Mouse (Mus musculus) thymus, adult 2 months (tissue): ENCODE measurements around the gene Pknox2.

ENCODE experiments used
- CTCF ChIP-seq: fragments of 200-500 bp; IDR thresholded peaks from 2 replicates; pipeline ENCODE4 v1.5.1; 2012; ENCODE audit warnings: mild to moderate bottlenecking, control low read depth, low read length, moderate library complexity, borderline replicate concordance; ENCODE audit not compliant: control insufficient read depth, poor library complexity, insufficient read depth; ENCODE audit errors: extremely low read depth
- POLR2A ChIP-seq: fragments of 200-500 bp; IDR thresholded peaks from 2 replicates; pipeline ENCODE4 v1.6.1; 2012; ENCODE audit warnings: mild to moderate bottlenecking, low read length, control low read depth, moderate library complexity; ENCODE audit not compliant: control insufficient read depth, poor library complexity, insufficient read depth; ENCODE audit errors: extremely low read depth

DNA sequence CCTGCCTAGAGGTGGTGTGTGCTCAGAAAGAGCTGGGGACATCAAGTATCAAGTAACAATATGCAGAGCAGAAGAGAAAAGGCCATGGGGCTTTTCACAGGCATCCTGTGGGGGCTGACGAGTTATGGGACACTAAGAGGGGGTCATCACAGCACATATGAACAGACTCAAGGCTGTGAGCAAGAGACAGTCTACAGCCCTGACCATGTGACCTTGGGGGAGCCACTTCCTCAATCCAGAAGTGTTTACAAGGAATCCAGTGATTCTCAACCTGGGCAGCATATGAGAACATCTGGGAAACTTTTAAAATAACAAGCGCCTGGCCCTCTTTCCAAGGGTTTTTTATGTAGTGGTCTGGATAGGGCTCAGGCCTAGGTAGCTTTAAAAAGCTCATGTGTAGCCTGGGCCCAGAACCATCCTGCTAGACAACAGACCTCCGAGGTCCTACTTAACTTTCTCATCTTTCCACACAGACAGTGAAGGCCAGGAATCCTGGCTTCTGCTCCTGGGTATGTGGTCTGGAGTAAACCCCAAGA lies 117.3 kb downstream of the Pknox2 start:
- TF ChIP-seq POLR2A (no peak), CTCF (no peak)
